Mouse (Mus musculus) embryonic fibroblast, embryonic 13.5 days (primary cell): Measurements from ENCODE around the gene Rbm48. TPM values are rescaled to one million over a fixed set of nuclear protein-coding genes. Genes with fewer than 3 reads are reported as not detected.
"Not testable (repeated sequence)": the region's sequence is repeated elsewhere in the genome, so short reads cannot be mapped to it uniquely, and the experiment has no call there.

Experiments
- H3K27ac ChIP-seq: 2 replicates; pipeline ENCODE4 v1.5.1; 2012; ENCODE audit warnings: low read length, control low read depth, inconsistent platforms; ENCODE audit not compliant: insufficient read depth
- H3K4me1 ChIP-seq: 2 replicates; pipeline ENCODE4 v1.6.1; 2011; ENCODE audit warnings: low read length; ENCODE audit not compliant: control insufficient read depth, insufficient read depth
- H3K4me3 ChIP-seq: 2 replicates; pipeline ENCODE4 v1.5.1; 2011; ENCODE audit warnings: mild to moderate bottlenecking, control low read depth, low read length; ENCODE audit not compliant: insufficient read depth
- CTCF ChIP-seq: IDR thresholded peaks from 2 replicates; pipeline ENCODE4 v1.5.1; 2011; ENCODE audit warnings: mild to moderate bottlenecking, control low read depth, low read length, moderate library complexity, borderline replicate concordance; ENCODE audit not compliant: insufficient read depth
- POLR2A ChIP-seq: IDR thresholded peaks from 2 replicates; pipeline ENCODE4 v1.6.1; 2011; ENCODE audit warnings: low read depth, mild to moderate bottlenecking, control low read depth, low read length, moderate library complexity
- polyA plus RNA-seq: library from polyadenylated mRNA; stranded (reverse); fragments of >200 nt; gene quantifications from 2 replicates; pipeline ENCODE4 v1.2.4, GENCODE M21; 2011; ENCODE audit warnings: low read depth; ENCODE audit not compliant: missing spikeins, insufficient read length

The Rbm48 gene
- polyA plus RNA-seq, result 5.9 and 6.6 TPM in 2 replicates

DNA sequence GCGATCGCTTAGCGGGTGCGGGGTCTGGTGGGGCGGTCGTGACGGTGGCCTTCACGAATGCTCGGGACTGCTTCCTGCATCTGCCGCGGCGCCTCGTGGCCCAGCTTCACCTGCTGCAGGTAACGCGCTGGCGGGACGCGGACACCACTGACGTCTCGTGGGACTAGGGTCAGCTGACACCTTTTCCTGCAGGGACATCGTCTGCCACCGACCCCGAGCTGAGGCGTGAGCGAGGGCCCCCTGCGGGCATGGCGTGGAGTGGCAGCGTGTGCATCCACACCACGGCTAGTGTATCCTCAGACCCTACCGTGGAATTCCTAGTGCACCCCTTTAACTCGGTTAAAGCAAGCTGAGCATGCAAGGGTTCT is at the start of gene Rbm48:
Gene Rbm48, minus strand, starts transcription at position 187 of the 368 bp plus-strand sequence.
- Histone ChIP-seq H3K4me3 (peak within 1 kb of the TSS; percentile 82), H3K4me1 (no peaks in the 10 kb centered on the region), H3K27ac (no peak within 1 kb of the TSS)
- peak; percentile 86 for TF ChIP-seq CTCF
- 0 out of 2 replicates have a peak, but pooled peaks have one; percentile 39 for TF ChIP-seq POLR2A

DNA sequence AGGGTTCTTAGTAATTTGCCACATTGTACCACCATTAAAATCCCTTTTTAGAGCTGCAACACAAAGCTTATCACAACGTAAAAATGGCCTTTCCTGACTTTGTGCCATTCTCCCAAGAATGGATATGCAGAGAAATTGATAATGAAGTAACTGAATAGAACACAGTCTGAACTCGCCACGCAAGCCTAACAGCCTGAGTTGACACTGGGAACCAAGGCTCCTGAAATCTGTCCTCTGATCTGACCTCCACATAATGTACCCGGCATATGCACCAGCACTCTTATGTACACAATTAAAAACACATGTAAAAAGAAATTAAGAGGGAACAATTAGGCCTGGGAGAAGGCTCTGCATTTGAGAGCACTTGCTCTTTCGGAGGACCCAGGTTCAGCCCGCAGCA is 48.9 kb upstream of the Rbm48 start:
- Histone ChIP-seq H3K27ac (no peak overlapping the region), H3K4me1 (no peaks in the 10 kb centered on the region), H3K4me3 (0 out of 2 replicates have a peak overlapping the region, but pooled peaks have one; percentile 11)
- TF ChIP-seq POLR2A, result no peak
- TF ChIP-seq CTCF, result no peak

DNA sequence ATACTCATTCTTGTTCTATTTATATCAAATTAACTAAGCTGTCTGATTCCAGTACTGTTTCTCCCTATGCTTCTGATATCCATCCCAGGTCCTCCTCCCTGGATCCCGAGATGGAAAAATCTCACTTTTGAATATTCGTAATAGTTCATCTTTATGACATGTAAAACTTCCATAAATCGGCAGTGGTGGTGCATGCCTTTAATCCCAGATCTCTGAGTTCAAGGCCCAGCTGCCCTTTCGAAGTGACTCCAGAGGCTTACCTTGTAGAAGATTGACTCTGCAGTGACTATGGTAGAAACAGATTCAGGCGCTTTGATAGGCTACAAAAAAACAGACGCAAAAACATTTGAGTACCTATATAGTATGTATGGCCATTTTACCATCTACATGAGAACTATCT is 48.2 kb upstream of the Rbm48 start:
- Histone ChIP-seq H3K27ac (no peak overlapping the region), H3K4me3 (no peak overlapping the region), H3K4me1 (no peaks in the 10 kb centered on the region)
- TF ChIP-seq CTCF (no peak), POLR2A (no peak)

DNA sequence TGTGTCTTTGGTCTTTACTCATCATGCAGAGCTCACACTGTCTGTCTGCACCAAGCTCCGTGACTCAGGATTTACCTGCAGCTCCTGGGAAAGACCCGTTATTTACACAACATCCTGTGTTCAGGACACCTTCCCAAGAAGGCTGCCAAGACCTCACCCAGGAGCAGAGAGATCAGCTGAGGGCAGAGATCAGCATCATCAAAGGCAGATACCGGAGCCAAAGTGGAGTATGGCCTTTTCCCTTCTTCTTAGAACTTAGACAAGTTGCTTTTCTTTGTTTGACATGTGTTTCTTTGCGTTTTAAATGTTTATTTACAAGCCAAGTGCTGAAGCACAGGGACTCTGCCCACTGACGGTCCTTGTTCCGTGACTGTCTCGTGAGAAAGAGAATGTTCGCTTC is 38.9 kb upstream of the Rbm48 start:
- Histone ChIP-seq H3K27ac (no peak overlapping the region), H3K4me3 (no peak overlapping the region), H3K4me1 (no peaks in the 10 kb centered on the region)
- TF ChIP-seq POLR2A, result no peak
- TF ChIP-seq CTCF, result no peak

DNA sequence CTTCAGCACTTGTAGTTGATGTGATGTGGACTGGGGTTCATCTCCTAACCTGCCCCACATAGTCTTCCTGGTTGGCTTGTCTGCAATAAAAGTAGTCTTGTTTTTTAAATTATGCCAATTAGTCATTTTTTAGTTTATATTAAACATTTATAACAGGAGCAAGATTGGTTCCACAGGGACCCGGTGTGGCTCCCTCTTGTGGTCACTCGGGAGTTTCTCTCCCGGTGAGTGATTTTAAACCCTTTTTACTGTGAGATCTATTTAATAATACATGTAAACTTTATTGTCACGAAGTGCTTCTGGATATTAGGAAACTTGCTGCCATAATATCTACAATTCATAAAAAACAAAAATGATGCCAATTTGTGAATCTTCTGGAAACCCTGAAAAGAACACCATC is 37.6 kb upstream of the Rbm48 start:
- Histone ChIP-seq H3K4me1 (no peaks in the 10 kb centered on the region), H3K27ac (no peak overlapping the region), H3K4me3 (no peak overlapping the region)
- TF ChIP-seq CTCF (no peak), POLR2A (no peak)

DNA sequence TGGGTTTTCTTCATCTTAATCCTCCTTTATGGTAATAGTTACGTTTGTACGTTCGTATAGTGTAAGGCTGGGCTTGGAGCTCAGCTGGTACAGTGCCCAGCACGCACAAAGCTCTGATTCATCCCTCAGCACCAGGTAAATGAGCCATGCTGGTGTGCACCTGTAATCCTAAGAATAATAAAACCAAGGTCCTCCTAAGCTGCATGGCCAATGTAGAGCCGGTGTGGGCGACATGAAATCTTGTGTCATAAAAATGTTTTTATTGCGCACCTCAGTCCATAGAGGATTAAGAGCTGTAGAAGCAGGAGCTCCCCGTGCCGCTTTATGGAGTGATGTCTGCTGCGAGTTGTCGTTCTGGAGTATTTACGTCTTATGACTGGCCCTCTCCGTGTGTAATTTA is 36.9 kb upstream of the Rbm48 start:
- no peak for TF ChIP-seq POLR2A
- no peak for TF ChIP-seq CTCF
- H3K27ac ChIP-seq, result no peak overlapping the region
- H3K4me3 ChIP-seq, result no peak overlapping the region
- no peaks in the 10 kb centered on the region for H3K4me1 ChIP-seq

DNA sequence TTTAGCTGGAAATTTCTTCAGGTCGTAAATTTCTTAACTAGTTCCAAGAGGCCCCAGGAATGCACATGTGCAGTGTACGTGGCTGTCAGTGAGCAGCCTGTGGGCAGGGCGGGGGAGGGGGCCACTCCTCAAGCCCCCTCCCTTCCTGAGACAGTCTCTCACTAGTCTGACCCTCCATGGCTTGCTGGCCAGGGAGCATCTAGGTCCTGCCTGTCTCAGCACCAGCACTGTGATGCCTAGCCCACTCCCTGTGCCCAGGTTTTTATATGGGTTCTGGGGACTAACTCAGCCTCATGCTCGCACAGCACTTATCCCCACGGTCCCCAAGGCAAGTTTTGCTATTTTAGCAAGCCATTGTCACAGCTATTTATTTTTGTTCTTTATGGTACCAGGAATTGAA is 35.9 kb upstream of the Rbm48 start:
- Histone ChIP-seq H3K4me3 (no peak overlapping the region), H3K27ac (no peak overlapping the region), H3K4me1 (no peaks in the 10 kb centered on the region)
- TF ChIP-seq CTCF, result no peak
- no peak for TF ChIP-seq POLR2A

DNA sequence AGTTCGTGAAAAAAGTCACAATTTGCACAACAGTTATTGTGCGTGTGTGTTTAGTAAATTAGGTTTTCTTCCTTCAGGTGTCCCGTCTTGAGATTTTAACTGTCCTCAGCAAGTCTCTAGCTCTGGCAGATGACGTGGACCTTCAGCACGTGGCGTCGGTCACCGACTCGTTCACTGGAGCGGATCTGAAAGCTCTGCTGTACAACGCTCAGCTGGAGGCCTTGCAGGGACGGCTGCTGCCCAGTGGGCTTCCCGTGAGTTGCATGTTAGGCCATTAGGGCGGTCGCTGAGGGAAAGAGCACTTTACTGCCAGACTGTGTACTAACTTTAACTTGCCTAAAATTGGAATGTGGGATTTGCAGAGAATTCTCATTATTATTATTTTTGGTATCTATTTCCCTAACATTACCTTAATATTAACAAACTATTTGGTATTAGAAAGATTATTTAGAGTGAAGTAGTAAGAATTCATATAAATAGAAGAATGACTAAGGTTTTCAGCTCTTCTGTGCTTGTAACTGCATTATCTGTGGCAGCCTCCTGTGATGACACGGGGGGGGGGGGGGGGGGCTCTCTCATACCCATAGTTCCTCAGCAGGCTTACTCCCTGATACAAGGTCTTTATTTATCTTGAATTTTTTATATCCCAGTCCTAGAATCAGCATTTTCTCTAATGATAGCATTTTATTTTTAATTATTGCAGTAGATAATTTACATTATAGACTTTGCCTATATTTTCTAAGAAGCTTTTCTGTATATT is 35.3 kb upstream of the Rbm48 start:
- H3K4me3 ChIP-seq, result no peak overlapping the region
- H3K27ac ChIP-seq, result no peak overlapping the region
- TF ChIP-seq CTCF (no peak), POLR2A (no peak)
- H3K4me1 ChIP-seq, result no peaks in the 10 kb centered on the region

DNA sequence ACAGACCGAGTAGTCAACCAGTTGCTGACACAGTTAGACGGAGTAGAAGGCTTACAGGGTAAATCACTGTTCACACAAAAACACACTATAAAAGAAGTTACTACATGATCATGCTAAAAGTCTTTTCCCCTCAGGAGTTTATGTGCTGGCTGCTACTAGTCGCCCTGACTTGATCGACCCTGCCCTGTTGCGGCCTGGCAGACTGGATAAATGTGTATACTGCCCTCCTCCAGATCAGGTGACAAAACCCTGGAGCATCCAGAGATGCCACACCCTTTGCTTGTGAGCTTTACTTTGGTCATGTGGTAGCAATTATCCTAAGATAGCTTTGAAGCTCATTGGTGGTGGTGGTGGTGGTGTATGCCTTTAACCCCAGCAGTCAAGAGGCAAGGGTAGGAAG is 33.7 kb upstream of the Rbm48 start:
- no peak for TF ChIP-seq POLR2A
- no peak for TF ChIP-seq CTCF
- no peak overlapping the region for H3K4me3 ChIP-seq
- H3K4me1 ChIP-seq, result no peaks in the 10 kb centered on the region
- H3K27ac ChIP-seq, result no peak overlapping the region

DNA sequence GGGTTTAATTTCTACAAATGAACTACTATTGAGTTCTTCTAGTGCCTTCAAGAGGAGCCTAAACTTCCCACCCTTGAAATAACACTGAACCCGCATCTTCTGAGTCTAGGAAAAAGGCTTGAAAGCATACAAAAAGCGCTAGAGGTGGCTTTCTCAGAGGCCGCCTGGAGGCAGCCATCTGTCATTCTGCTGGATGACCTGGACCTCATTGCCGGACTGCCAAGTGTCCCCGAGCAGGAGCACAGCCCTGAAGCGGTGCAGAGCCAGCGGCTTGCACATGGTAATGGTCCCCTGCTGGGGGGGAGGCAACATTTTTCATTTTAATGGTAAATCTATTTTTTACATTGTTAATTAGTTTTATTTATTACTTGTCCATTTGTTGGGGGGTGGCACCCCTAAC is 24.1 kb upstream of the Rbm48 start:
- Histone ChIP-seq H3K27ac (no peak overlapping the region), H3K4me3 (no peak overlapping the region), H3K4me1 (no peaks in the 10 kb centered on the region)
- TF ChIP-seq CTCF (no peak), POLR2A (no peak)

DNA sequence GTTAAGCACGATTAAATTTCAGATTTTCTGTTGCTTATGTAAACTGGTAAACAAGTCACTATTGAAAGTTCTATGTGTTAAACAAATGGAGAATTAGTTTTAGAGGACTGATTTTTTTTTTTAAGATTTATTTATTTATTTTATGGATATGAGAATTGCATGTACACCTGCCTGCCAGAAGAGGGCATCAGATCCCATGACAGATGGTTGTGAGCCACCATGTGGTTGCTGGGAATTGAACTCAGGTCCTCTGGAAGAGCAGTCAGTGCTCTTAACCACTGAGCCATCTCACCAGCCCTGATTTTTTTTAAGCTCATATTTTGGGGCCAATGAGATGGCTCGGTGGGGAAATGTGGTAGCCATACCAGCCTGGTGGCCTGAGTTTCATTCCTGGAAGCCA is 15.4 kb upstream of the Rbm48 start:
- H3K4me3 ChIP-seq, H3K4me1 ChIP-seq, H3K27ac ChIP-seq: not testable (repeated sequence)
